Mouse (Mus musculus): ENCODE measurements around the gene Cmas. TPM values are rescaled to one million over a fixed set of nuclear protein-coding genes. Genes with fewer than 3 reads are reported as not detected.
A peak's percentile ranks its signal among the peaks of the same experiment; 100 is the strongest.

Cmas gene
- polyA plus RNA-seq, 1 experiment from 2014 or later = 78.5 TPM

GRCm38 (mm10) chr6:142721731-142722130 lies 34.8 kb upstream of the Cmas start:
- H3K27me3 ChIP-seq (ENCODE audit: control insufficient read depth, insufficient read depth, low read length) = no peaks in the 10 kb centered on the region
- peaks cover 3% of the 10 kb centered on the region; the same call in 1 of the 2 replicates for H3K4me1 ChIP-seq (ENCODE audit: control insufficient read depth, insufficient read depth, low read length)
- no peak overlapping the region for H3K4me2 ChIP-seq (ENCODE audit: low read depth, low read length)
- H3K36me3 ChIP-seq (ENCODE audit: control insufficient read depth, insufficient read depth) = no peaks in the 10 kb centered on the region
- H3K27ac ChIP-seq (ENCODE audit: low read length) = no peak overlapping the region
- ATAC-seq (replicated peaks; ENCODE audit: extremely low read depth, insufficient read depth, low FRiP score) = no peak
- no peak overlapping the region for H3K4me3 ChIP-seq (ENCODE audit: low read length)
- H3K9ac ChIP-seq (ENCODE audit: low read length) = no peak overlapping the region
- 0 out of 2 replicates have a peak, but pooled peaks cover 3% of the 10 kb centered on the region for H3K9me3 ChIP-seq (replicated peaks; ENCODE audit: control insufficient read depth, low read length)
- 59% methylated on average over 8 of the region's 8 CpGs for WGBS

- Histone ChIP-seq H3K9me3 (replicated peaks; ENCODE audit: control insufficient read depth, low read length) (0 out of 2 replicates have a peak, but pooled peaks cover 3% of the 10 kb centered on the region), H3K4me2 (ENCODE audit: low read depth, low read length) (no peak overlapping the region), H3K4me3 (ENCODE audit: low read length) (no peak overlapping the region), H3K36me3 (ENCODE audit: control insufficient read depth, insufficient read depth) (no peaks in the 10 kb centered on the region), H3K9ac (ENCODE audit: low read length) (no peak overlapping the region), H3K27ac (ENCODE audit: low read length) (no peak overlapping the region), H3K4me1 (ENCODE audit: control insufficient read depth, insufficient read depth, low read length) (peaks cover 3% of the 10 kb centered on the region; the same call in 1 of the 2 replicates), H3K27me3 (ENCODE audit: control insufficient read depth, insufficient read depth, low read length) (no peaks in the 10 kb centered on the region)
- no peak for ATAC-seq (replicated peaks; ENCODE audit: extremely low read depth, insufficient read depth, low FRiP score)
- WGBS = 69% methylated on average over 4 of the region's 4 CpGs
Observed at GRCm38 (mm10) chr6:142726032-142726431, 30.5 kb upstream of the Cmas start.

GRCm38 (mm10) chr6:142732567-142733290 lies 23.8 kb upstream of the Cmas start:
- WGBS = 64% methylated on average over 14 of the region's 14 CpGs
- no peaks in the 10 kb centered on the region for H3K9me3 ChIP-seq (replicated peaks; ENCODE audit: control insufficient read depth, low read length)
- H3K9ac ChIP-seq (ENCODE audit: low read length) = no peak overlapping the region
- H3K4me1 ChIP-seq (ENCODE audit: control insufficient read depth, insufficient read depth, low read length) = 0 out of 2 replicates have a peak, but pooled peaks cover 3% of the 10 kb centered on the region
- H3K4me3 ChIP-seq (ENCODE audit: low read length) = no peak overlapping the region
- no peaks in the 10 kb centered on the region for H3K36me3 ChIP-seq (ENCODE audit: control insufficient read depth, insufficient read depth)
- ATAC-seq (replicated peaks; ENCODE audit: extremely low read depth, insufficient read depth, low FRiP score) = 0 out of 2 replicates have a peak, but pooled peaks have one; percentile 19
- H3K4me2 ChIP-seq (ENCODE audit: low read depth, low read length) = no peak overlapping the region
- no peaks in the 10 kb centered on the region for H3K27me3 ChIP-seq (ENCODE audit: control insufficient read depth, insufficient read depth, low read length)
- H3K27ac ChIP-seq (ENCODE audit: low read length) = peak overlapping the region; percentile 39

GRCm38 (mm10) chr6:142735302-142736005 lies 21.0 kb upstream of the Cmas start:
- 44% methylated on average over 8 of the region's 8 CpGs for WGBS

GRCm38 (mm10) chr6:142738225-142738624 lies 18.3 kb upstream of the Cmas start:
- no peak overlapping the region for H3K9ac ChIP-seq (ENCODE audit: low read length)
- H3K9me3 ChIP-seq (replicated peaks; ENCODE audit: control insufficient read depth, low read length) = no peaks in the 10 kb centered on the region
- H3K27me3 ChIP-seq (ENCODE audit: control insufficient read depth, insufficient read depth, low read length) = no peaks in the 10 kb centered on the region
- no peak overlapping the region for H3K4me3 ChIP-seq (ENCODE audit: low read length)
- peaks cover 6% of the 10 kb centered on the region; the same call in 1 of the 2 replicates for H3K4me1 ChIP-seq (ENCODE audit: control insufficient read depth, insufficient read depth, low read length)
- ATAC-seq (replicated peaks; ENCODE audit: extremely low read depth, insufficient read depth, low FRiP score) = no peak
- no peaks in the 10 kb centered on the region for H3K36me3 ChIP-seq (ENCODE audit: control insufficient read depth, insufficient read depth)
- H3K4me2 ChIP-seq (ENCODE audit: low read depth, low read length) = no peak overlapping the region
- 94% methylated on average over 2 of the region's 2 CpGs for WGBS
- no peak overlapping the region for H3K27ac ChIP-seq (ENCODE audit: low read length)

More at GRCm38 (mm10) chr6:142735302-142736005, 21.0 kb upstream of the Cmas start:
- H3K4me2 ChIP-seq (ENCODE audit: low read depth, low read length) = no peak overlapping the region
- ATAC-seq (replicated peaks; ENCODE audit: extremely low read depth, insufficient read depth, low FRiP score) = no peak
- H3K9me3 ChIP-seq (replicated peaks; ENCODE audit: control insufficient read depth, low read length) = no peaks in the 10 kb centered on the region
- H3K4me3 ChIP-seq (ENCODE audit: low read length) = no peak overlapping the region
- H3K27ac ChIP-seq (ENCODE audit: low read length) = no peak overlapping the region
- H3K36me3 ChIP-seq (ENCODE audit: control insufficient read depth, insufficient read depth) = no peaks in the 10 kb centered on the region
- H3K9ac ChIP-seq (ENCODE audit: low read length) = no peak overlapping the region
- no peaks in the 10 kb centered on the region for H3K27me3 ChIP-seq (ENCODE audit: control insufficient read depth, insufficient read depth, low read length)
- H3K4me1 ChIP-seq (ENCODE audit: control insufficient read depth, insufficient read depth, low read length) = 0 out of 2 replicates have a peak, but pooled peaks cover 3% of the 10 kb centered on the region

- no peaks in the 10 kb centered on the region for H3K9me3 ChIP-seq (replicated peaks; ENCODE audit: control insufficient read depth, low read length)
- peaks cover 6% of the 10 kb centered on the region; the same call in 1 of the 2 replicates for H3K4me1 ChIP-seq (ENCODE audit: control insufficient read depth, insufficient read depth, low read length)
- H3K9ac ChIP-seq (ENCODE audit: low read length) = no peak overlapping the region
- 74% methylated on average over 6 of the region's 6 CpGs for WGBS
- H3K4me3 ChIP-seq (ENCODE audit: low read length) = no peak overlapping the region
- no peak overlapping the region for H3K4me2 ChIP-seq (ENCODE audit: low read depth, low read length)
- no peak overlapping the region for H3K27ac ChIP-seq (ENCODE audit: low read length)
- H3K36me3 ChIP-seq (ENCODE audit: control insufficient read depth, insufficient read depth) = no peaks in the 10 kb centered on the region
- no peak for ATAC-seq (replicated peaks; ENCODE audit: extremely low read depth, insufficient read depth, low FRiP score)
- no peaks in the 10 kb centered on the region for H3K27me3 ChIP-seq (ENCODE audit: control insufficient read depth, insufficient read depth, low read length)
Observed at GRCm38 (mm10) chr6:142738637-142739036, 17.8 kb upstream of the Cmas start.

GRCm38 (mm10) chr6:142741763-142742162 lies 14.7 kb upstream of the Cmas start:
- Histone ChIP-seq H3K9me3 (replicated peaks; ENCODE audit: control insufficient read depth, low read length) (no peaks in the 10 kb centered on the region), H3K9ac (ENCODE audit: low read length) (no peak overlapping the region; the same call in 1 of the 2 replicates), H3K4me2 (ENCODE audit: low read depth, low read length) (no peak overlapping the region), H3K27ac (ENCODE audit: low read length) (no peak overlapping the region), H3K4me3 (ENCODE audit: low read length) (no peak overlapping the region), H3K36me3 (ENCODE audit: control insufficient read depth, insufficient read depth) (no peaks in the 10 kb centered on the region), H3K4me1 (ENCODE audit: control insufficient read depth, insufficient read depth, low read length) (peaks cover 6% of the 10 kb centered on the region; the same call in 1 of the 2 replicates), H3K27me3 (ENCODE audit: control insufficient read depth, insufficient read depth, low read length) (no peaks in the 10 kb centered on the region)
- WGBS = 85% methylated on average over 6 of the region's 6 CpGs
- ATAC-seq (replicated peaks; ENCODE audit: extremely low read depth, insufficient read depth, low FRiP score) = no peak

- WGBS = 68% methylated on average over 4 of the region's 4 CpGs
Observed at GRCm38 (mm10) chr6:142743193-142743592, 13.3 kb upstream of the Cmas start.

GRCm38 (mm10) chr6:142745484-142745883 lies 11.0 kb upstream of the Cmas start:
- no peak overlapping the region for H3K9ac ChIP-seq (ENCODE audit: low read length)
- peaks cover 15% of the 10 kb centered on the region for H3K4me1 ChIP-seq (ENCODE audit: control insufficient read depth, insufficient read depth, low read length)
- H3K27me3 ChIP-seq (ENCODE audit: control insufficient read depth, insufficient read depth, low read length) = no peaks in the 10 kb centered on the region
- ATAC-seq (replicated peaks; ENCODE audit: extremely low read depth, insufficient read depth, low FRiP score) = no peak
- H3K9me3 ChIP-seq (replicated peaks; ENCODE audit: control insufficient read depth, low read length) = no peaks in the 10 kb centered on the region
- H3K27ac ChIP-seq (ENCODE audit: low read length) = no peak overlapping the region
- H3K4me2 ChIP-seq (ENCODE audit: low read depth, low read length) = no peak overlapping the region
- no peak overlapping the region for H3K4me3 ChIP-seq (ENCODE audit: low read length)
- 93% methylated on average over 5 of the region's 5 CpGs for WGBS
- no peaks in the 10 kb centered on the region for H3K36me3 ChIP-seq (ENCODE audit: control insufficient read depth, insufficient read depth)

More at GRCm38 (mm10) chr6:142743193-142743592, 13.3 kb upstream of the Cmas start:
- Histone ChIP-seq H3K9me3 (replicated peaks; ENCODE audit: control insufficient read depth, low read length) (no peaks in the 10 kb centered on the region), H3K27ac (ENCODE audit: low read length) (no peak overlapping the region), H3K27me3 (ENCODE audit: control insufficient read depth, insufficient read depth, low read length) (no peaks in the 10 kb centered on the region), H3K9ac (ENCODE audit: low read length) (no peak overlapping the region), H3K4me2 (ENCODE audit: low read depth, low read length) (no peak overlapping the region), H3K36me3 (ENCODE audit: control insufficient read depth, insufficient read depth) (no peaks in the 10 kb centered on the region), H3K4me3 (ENCODE audit: low read length) (no peak overlapping the region), H3K4me1 (ENCODE audit: control insufficient read depth, insufficient read depth, low read length) (peaks cover 11% of the 10 kb centered on the region)
- ATAC-seq (replicated peaks; ENCODE audit: extremely low read depth, insufficient read depth, low FRiP score) = no peak

Data from heart, embryonic 16.5 days (tissue).